Mouse (Mus musculus) olfactory bulb, adult 2 months (tissue): ENCODE results near the gene Exoc4.

Source experiments
- CTCF ChIP-seq: fragments of 200-500 bp; IDR thresholded peaks from 2 replicates; pipeline ENCODE4 v1.5.1; 2012; ENCODE audit warnings: low read depth, mild to moderate bottlenecking, low read length, moderate library complexity; ENCODE audit not compliant: insufficient read depth
- POLR2A ChIP-seq: fragments of 200-500 bp; IDR thresholded peaks from 2 replicates; pipeline ENCODE4 v1.6.1; 2012; ENCODE audit warnings: mild to moderate bottlenecking, low read depth, low read length, moderate library complexity; ENCODE audit not compliant: insufficient read depth

- TF ChIP-seq CTCF = no peak
- no peak for TF ChIP-seq POLR2A
Measured at GRCm38 (mm10) chr6:33913072-33913471, 664.2 kb downstream of the Exoc4 start.
